Mouse (Mus musculus) hindbrain, embryonic 11.5 days (tissue): Measurements from ENCODE around the gene Fiz1. TPM values are rescaled to one million over a fixed set of nuclear protein-coding genes. Genes with fewer than 3 reads are reported as not detected.

Experiments
- ATAC-seq: fragments of 200-750 bp; cut with Nextera tagmentation; 2 replicates; pipeline ENCODE4 v1.8.0; 2017; ENCODE audit warnings: mild to moderate bottlenecking, moderate TSS enrichment, moderate library complexity; ENCODE audit not compliant: low FRiP score
- DNase-seq: peaks from one replicate; pipeline ENCODE4 v3.0.0-alpha.2; 2015; ENCODE audit warnings: low spot score
- H3K27ac ChIP-seq: fragments of 300-500 bp; sonication (generic); 2 replicates; pipeline ENCODE4 v1.5.1; 2014; ENCODE audit warnings: mild to moderate bottlenecking, low read depth, low read length
- H3K27me3 ChIP-seq: fragments of 300-500 bp; sonication (generic); 2 replicates; pipeline ENCODE4 v1.6.1; 2014; ENCODE audit warnings: mild to moderate bottlenecking, low read length, moderate library complexity, mixed read lengths; ENCODE audit not compliant: control insufficient read depth, insufficient read depth
- H3K36me3 ChIP-seq: fragments of 300-500 bp; sonication (generic); 2 replicates; pipeline ENCODE4 v1.6.1; 2014; ENCODE audit warnings: mild to moderate bottlenecking, low read length, moderate library complexity, mixed read lengths; ENCODE audit not compliant: control insufficient read depth, insufficient read depth
- H3K4me1 ChIP-seq: fragments of 300-500 bp; sonication (generic); replicated peaks from 2 replicates; pipeline ENCODE4 v1.6.1; 2014; ENCODE audit warnings: low read length, mixed read lengths; ENCODE audit not compliant: control insufficient read depth, insufficient read depth
- H3K4me2 ChIP-seq: fragments of 300-500 bp; sonication (generic); replicated peaks from 2 replicates; pipeline ENCODE4 v1.6.1; 2014; ENCODE audit warnings: mild to moderate bottlenecking, low read depth, low read length
- H3K4me3 ChIP-seq: fragments of 300-500 bp; sonication (generic); 2 replicates; pipeline ENCODE4 v1.5.1; 2014; ENCODE audit warnings: low read depth, low read length
- H3K9ac ChIP-seq: fragments of 300-500 bp; sonication (generic); 2 replicates; pipeline ENCODE4 v1.6.1; 2014; ENCODE audit warnings: low read depth, low read length
- H3K9me3 ChIP-seq: fragments of 300-500 bp; sonication (generic); 2 replicates; pipeline ENCODE4 v1.6.1; 2016; ENCODE audit warnings: low read length; ENCODE audit not compliant: control insufficient read depth
- WGBS: fragments of 180-500 bp; shearing (Covaris S2); extraction: QIAGEN DNeasy Blood & Tissue Kit; methylation state at CpG from one replicate; pipeline ENCODE4 v1.1.7; 2014; 5-methylcytosine and 5-hydroxymethylcytosine counted together
- polyA plus RNA-seq: library from polyadenylated mRNA; unstranded; fragments of >200 nt; fragmentation: Nextera tagmentation; extraction: Ambion mirVana; gene quantifications from 2 replicates; pipeline ENCODE4 v1.2.1, GENCODE M21; 2014

Gene Fiz1
- polyA plus RNA-seq, result 38.2 and 43.2 TPM in 2 replicates

DNA sequence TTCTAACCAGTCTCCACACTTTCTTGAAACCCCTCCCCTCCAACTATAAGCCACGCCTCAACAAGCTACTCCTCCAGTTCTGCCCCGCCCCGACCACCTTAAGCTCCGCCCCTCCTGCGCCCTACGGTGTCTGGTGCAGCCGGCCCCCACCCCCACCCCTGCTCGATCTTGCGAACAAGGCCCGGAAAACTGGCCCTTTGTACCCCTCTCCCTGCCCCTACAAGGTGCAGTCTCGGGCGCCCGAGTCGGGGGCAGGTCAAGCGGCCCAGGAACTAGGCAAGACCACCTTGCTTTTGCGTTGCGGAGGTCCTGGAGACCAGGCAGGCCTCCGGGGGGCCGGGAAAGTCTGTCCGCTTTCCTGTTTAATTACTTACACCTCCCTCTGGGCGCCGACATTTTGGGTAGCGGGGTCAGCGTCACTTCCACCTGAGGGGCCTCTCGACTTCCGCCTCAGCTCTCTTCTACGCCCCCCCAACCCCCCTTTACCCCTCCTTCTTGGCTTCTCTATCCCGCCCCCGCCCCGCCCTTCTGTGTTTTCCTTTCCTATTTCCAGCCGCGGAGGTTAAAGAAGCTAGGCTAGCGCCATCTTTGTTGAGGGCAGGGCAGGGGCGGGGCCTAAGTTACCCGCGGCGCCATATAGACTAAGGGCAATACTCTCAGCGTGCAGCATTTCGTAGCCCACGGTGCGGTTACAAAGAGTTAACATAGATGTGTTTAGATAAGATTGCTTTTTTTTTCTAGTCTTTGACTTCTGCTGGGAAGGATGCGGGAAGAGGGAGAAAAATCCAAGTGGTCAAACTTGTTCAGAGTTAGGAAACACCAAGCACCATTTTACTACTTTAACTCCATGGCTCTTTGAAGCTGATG, at the start of gene Fiz1, which contains the start of gene Zfp524:
Gene Fiz1, minus strand, starts transcription at position 447 of the 867 bp plus-strand sequence.
Gene Zfp524, plus strand, starts transcription at position 165 of the 867 bp plus-strand sequence.
- Histone ChIP-seq H3K27me3 (no peaks in the 10 kb centered on the region), H3K9ac (peak within 1 kb of the TSS; percentile 82), H3K9me3 (no peaks in the 10 kb centered on the region), H3K4me3 (peak within 1 kb of the TSS; percentile 52), H3K4me2 (peak within 1 kb of the TSS; percentile 51), H3K27ac (peak within 1 kb of the TSS; percentile 96), H3K4me1 (no peaks in the 10 kb centered on the region), H3K36me3 (peaks cover 11% of the 10 kb centered on the region; the same call in 1 of the 2 replicates)
- ATAC-seq (peak; percentile 84), DNase-seq (peak; percentile 98)
- WGBS, result under 1% methylated on average over 41 of the region's 42 CpGs

DNA sequence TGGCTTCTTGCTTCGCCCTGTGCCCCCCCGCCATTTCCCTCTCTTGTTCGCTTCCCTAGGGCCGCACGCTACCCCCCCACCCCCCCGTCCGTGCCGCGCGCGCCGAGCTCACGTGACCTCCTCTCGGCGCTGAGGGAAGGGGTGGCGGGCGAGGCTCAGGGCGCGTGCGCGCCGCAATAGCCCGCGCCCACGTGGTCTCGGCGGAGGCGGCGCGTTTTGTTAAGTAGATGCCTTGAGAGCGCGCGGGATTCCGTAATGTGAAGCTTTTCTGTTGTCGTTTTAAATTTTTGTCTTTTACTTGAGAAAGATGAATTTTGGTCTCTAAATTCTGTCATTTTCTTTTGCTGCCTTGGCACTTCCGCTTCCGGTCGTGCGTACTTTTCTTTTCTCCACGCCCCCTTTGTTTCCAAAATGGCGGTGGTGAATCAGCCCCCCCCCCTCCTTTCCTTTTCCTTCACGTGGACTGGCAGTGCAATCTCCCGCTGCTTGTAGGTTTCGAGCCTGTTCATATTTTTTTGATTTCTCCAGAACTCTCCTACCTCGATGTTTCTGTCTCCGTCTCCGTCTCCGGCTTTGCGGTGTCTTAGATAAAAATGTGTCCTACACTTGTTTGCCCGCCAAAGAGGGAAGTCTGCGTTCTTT, 48.0 kb upstream of the Fiz1 start:
- Histone ChIP-seq H3K9me3 (no peaks in the 10 kb centered on the region), H3K9ac (peak overlapping the region; percentile 94), H3K4me2 (peak overlapping the region; percentile 47), H3K4me3 (peak overlapping the region; percentile 79), H3K27me3 (peaks cover 7% of the 10 kb centered on the region), H3K36me3 (0 out of 2 replicates have a peak, but pooled peaks cover 3% of the 10 kb centered on the region), H3K4me1 (peaks cover 2% of the 10 kb centered on the region; the same call in 1 of the 2 replicates), H3K27ac (peak overlapping the region; percentile 98)
- DNase-seq (peak; percentile 88), ATAC-seq (peak; percentile 57)
- WGBS, result under 1% methylated on average over 32 of the region's 51 CpGs

DNA sequence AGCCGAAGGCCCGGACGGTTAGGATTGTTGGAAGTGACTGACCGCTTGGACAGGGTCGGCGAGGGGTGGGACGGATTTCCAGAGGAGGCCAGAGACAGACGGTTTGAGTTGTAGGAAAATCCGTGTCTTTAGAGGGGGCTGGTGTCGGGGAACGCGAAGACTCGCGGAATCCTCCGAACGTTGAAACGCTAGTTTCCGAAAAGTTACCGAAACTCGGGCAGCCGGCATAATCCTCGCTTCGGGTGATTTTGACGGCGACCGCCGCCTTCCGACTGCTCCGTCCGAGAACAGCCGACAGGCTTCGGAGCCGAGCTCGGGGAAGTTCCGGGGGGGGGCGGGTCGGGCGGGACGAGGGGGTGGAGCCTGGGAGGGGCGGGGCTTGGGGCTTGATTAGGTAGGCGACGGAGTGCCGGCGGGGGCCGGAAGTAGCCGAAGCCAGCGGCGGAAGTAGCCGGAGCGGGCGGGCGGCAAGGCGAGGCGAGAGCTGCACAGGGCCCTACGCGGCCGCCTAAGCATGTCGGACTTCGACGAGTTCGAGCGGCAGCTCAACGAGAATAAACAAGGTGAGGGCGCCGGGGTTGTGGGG, 47.4 kb upstream of the Fiz1 start, which contains the start of gene U2af2:
Gene U2af2, plus strand, starts transcription at position 370 of the 586 bp plus-strand sequence.
- peak within 1 kb of the TSS; percentile 79 for H3K4me3 ChIP-seq

GRCm38 (mm10) chr7:5060944-5061773, 46.7 kb upstream of the Fiz1 start:
- peak; percentile 92 for ATAC-seq
- H3K4me3 ChIP-seq, result peak overlapping the region; percentile 79
- H3K27ac ChIP-seq, result peak overlapping the region; percentile 98
- H3K4me1 ChIP-seq, result peaks cover 8% of the 10 kb centered on the region; the same call in 1 of the 2 replicates
- peak; percentile 99 for DNase-seq
- H3K36me3 ChIP-seq, result no peaks in the 10 kb centered on the region
- H3K9ac ChIP-seq, result peak overlapping the region; percentile 94
- no peaks in the 10 kb centered on the region for H3K9me3 ChIP-seq
- peak overlapping the region; percentile 47 for H3K4me2 ChIP-seq
- under 1% methylated on average over 60 of the region's 60 CpGs for WGBS
- H3K27me3 ChIP-seq, result peaks cover 20% of the 10 kb centered on the region

More for the DNA sequence above, 47.4 kb upstream of the Fiz1 start, which contains the start of gene U2af2:
- Histone ChIP-seq H3K36me3 (0 out of 2 replicates have a peak, but pooled peaks cover under 1% of the 10 kb centered on the region), H3K9ac (peak within 1 kb of the TSS; percentile 94), H3K27ac (peak within 1 kb of the TSS; percentile 98), H3K9me3 (no peaks in the 10 kb centered on the region), H3K27me3 (peaks cover 13% of the 10 kb centered on the region), H3K4me2 (peak within 1 kb of the TSS; percentile 47), H3K4me1 (peaks cover 4% of the 10 kb centered on the region; the same call in 1 of the 2 replicates)
- ATAC-seq, result peak; percentile 87
- under 1% methylated on average over 47 of the region's 65 CpGs for WGBS
- peak; percentile 93 for DNase-seq

- WGBS, result 3% methylated on average over 26 of the region's 27 CpGs
- peak; percentile 10; the same call in 1 of the 2 replicates for ATAC-seq
- peak overlapping the region; percentile 47 for H3K4me2 ChIP-seq
- no peaks in the 10 kb centered on the region for H3K36me3 ChIP-seq
- peak overlapping the region; percentile 79 for H3K4me3 ChIP-seq
- H3K27me3 ChIP-seq, result peaks cover 29% of the 10 kb centered on the region
- no peaks in the 10 kb centered on the region for H3K9me3 ChIP-seq
- H3K4me1 ChIP-seq, result peaks cover 8% of the 10 kb centered on the region; the same call in 1 of the 2 replicates
- peak overlapping the region; percentile 98 for H3K27ac ChIP-seq
- peak overlapping the region; percentile 94 for H3K9ac ChIP-seq
- peak; percentile 81 for DNase-seq
Measured at GRCm38 (mm10) chr7:5060239-5060731, 45.8 kb upstream of the Fiz1 start.

DNA sequence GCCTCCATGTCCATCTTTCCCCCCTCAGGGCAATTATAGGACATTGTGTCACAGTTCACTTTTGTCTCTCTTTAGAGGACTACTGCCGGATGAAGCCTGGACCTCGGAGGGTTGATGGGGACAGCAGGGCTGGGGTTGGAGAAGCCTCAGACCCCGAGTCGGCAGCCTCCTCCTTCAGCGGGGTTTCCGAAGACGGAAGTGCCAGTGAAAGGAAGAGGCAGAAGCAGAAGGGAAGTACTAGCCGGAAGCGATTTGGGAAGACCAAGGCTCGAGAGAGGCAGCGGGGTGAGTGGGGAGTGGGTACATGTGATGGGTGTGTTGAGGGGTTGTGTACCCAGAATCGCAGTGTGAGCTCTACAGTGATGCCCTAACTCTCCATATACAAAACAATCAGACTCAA, 44.9 kb upstream of the Fiz1 start:
- no peak for DNase-seq
- 93% methylated on average over 12 of the region's 12 CpGs for WGBS

DNA sequence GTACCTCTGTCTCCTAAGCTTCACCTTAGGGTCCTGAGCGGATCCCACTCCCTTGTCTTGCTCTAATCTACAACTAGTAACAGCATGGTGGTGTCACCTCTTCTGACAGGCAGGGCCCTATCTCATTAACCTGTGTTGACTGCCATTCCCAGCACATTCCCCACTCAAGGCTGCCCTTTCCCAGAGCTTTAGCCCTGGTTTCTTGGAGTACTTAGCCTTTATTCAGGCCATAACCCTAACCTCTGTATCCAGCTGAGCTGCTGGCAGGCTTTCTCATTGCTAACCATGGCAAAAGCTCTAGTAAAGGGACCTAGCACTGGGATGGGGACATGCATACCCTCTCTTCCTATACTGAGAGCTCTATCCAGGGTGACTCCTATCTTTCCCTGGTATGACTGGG, 44.1 kb upstream of the Fiz1 start:
- ATAC-seq (no peak), DNase-seq (no peak)
- Histone ChIP-seq H3K9ac (no peak overlapping the region), H3K36me3 (no peaks in the 10 kb centered on the region), H3K4me2 (no peak overlapping the region), H3K4me3 (no peak overlapping the region), H3K9me3 (no peaks in the 10 kb centered on the region), H3K27me3 (peaks cover 46% of the 10 kb centered on the region), H3K4me1 (peaks cover 10% of the 10 kb centered on the region; the same call in 1 of the 2 replicates), H3K27ac (no peak overlapping the region)
- 100% methylated on average over 1 of the region's 1 CpGs for WGBS

More for the DNA sequence above, 44.9 kb upstream of the Fiz1 start:
- Histone ChIP-seq H3K9ac (no peak overlapping the region), H3K4me2 (no peak overlapping the region), H3K36me3 (no peaks in the 10 kb centered on the region), H3K9me3 (no peaks in the 10 kb centered on the region), H3K27ac (no peak overlapping the region), H3K27me3 (peaks cover 38% of the 10 kb centered on the region), H3K4me1 (peaks cover 8% of the 10 kb centered on the region; the same call in 1 of the 2 replicates), H3K4me3 (no peak overlapping the region)
- no peak for ATAC-seq
